Mouse (Mus musculus): ENCODE data around the gene Ablim2.

Gene Ablim2

GRCm38 (mm10) chr5:35915629-35916300 lies 158.1 kb downstream of the Ablim2 start:
- DNase-seq (ENCODE audit: low spot score): no peak

GRCm38 (mm10) chr5:35916666-35917065 lies 159.0 kb downstream of the Ablim2 start:
- no peak for DNase-seq (ENCODE audit: low spot score)

GRCm38 (mm10) chr5:35918387-35918786 lies 160.7 kb downstream of the Ablim2 start:
- no peak for DNase-seq (ENCODE audit: low spot score)

- no peak for DNase-seq (ENCODE audit: low spot score)
These were observed 162.4 kb downstream of the Ablim2 start for GRCm38 (mm10) chr5:35920076-35920475.

- no peak for DNase-seq (ENCODE audit: low spot score)
These were observed 162.9 kb downstream of the Ablim2 start for GRCm38 (mm10) chr5:35920557-35920956.

GRCm38 (mm10) chr5:35921141-35921540 lies 163.5 kb downstream of the Ablim2 start:
- DNase-seq (ENCODE audit: low spot score): no peak

- peak; percentile 68 for DNase-seq (ENCODE audit: low spot score)
These were observed 164.0 kb downstream of the Ablim2 start for GRCm38 (mm10) chr5:35921595-35922254.

GRCm38 (mm10) chr5:35923448-35923847 lies 165.8 kb downstream of the Ablim2 start:
- DNase-seq (ENCODE audit: low spot score): no peak

GRCm38 (mm10) chr5:35925171-35925634 lies 167.5 kb downstream of the Ablim2 start:
- DNase-seq (ENCODE audit: low spot score): no peak

- DNase-seq (ENCODE audit: low spot score): no peak
These were observed 168.8 kb downstream of the Ablim2 start for GRCm38 (mm10) chr5:35926511-35926910.

- no peak for DNase-seq (ENCODE audit: low spot score)
These were observed 173.6 kb downstream of the Ablim2 start for GRCm38 (mm10) chr5:35931296-35931695.

GRCm38 (mm10) chr5:35933059-35933458 lies 175.4 kb downstream of the Ablim2 start:
- no peak for DNase-seq (ENCODE audit: low spot score)

Data from lung, postnatal 25 days (tissue).